Mouse (Mus musculus) limb, embryonic 14.5 days (tissue): ENCODE measurements around the gene Adora2a. TPM values are rescaled to one million over a fixed set of nuclear protein-coding genes. Genes with fewer than 3 reads are reported as not detected.

Source experiments
- ATAC-seq: fragments of 200-750 bp; cut with Nextera tagmentation; 2 replicates; pipeline ENCODE4 v1.8.0; 2017; ENCODE audit warnings: low read depth, moderate number of reproducible peaks, moderate TSS enrichment; ENCODE audit not compliant: low FRiP score
- DNase-seq: peaks from one replicate; pipeline ENCODE4 v3.0.0-alpha.2; 2015; ENCODE audit warnings: low spot score
- H3K27ac ChIP-seq: fragments of 300-500 bp; sonication (generic); replicated peaks from 2 replicates; pipeline ENCODE4 v1.5.1; 2014; ENCODE audit warnings: low read depth, mild to moderate bottlenecking, low read length, moderate library complexity, mixed read lengths
- H3K27me3 ChIP-seq: fragments of 300-500 bp; sonication (generic); 2 replicates; pipeline ENCODE4 v1.6.1; 2014; ENCODE audit warnings: low read length, mixed read lengths; ENCODE audit not compliant: control insufficient read depth, insufficient read depth
- H3K36me3 ChIP-seq: fragments of 300-500 bp; sonication (generic); 2 replicates; pipeline ENCODE4 v1.6.1; 2014; ENCODE audit warnings: mild to moderate bottlenecking, low read length, moderate library complexity, mixed read lengths; ENCODE audit not compliant: control insufficient read depth, insufficient read depth
- H3K4me1 ChIP-seq: fragments of 300-500 bp; sonication (generic); 2 replicates; pipeline ENCODE4 v1.6.1; 2014; ENCODE audit warnings: antibody characterized with exemption, low read length, mixed read lengths; ENCODE audit not compliant: control insufficient read depth, insufficient read depth
- H3K4me2 ChIP-seq: fragments of 300-500 bp; sonication (generic); replicated peaks from 2 replicates; pipeline ENCODE4 v1.6.1; 2014; ENCODE audit warnings: low read depth, mild to moderate bottlenecking, low read length, moderate library complexity; ENCODE audit not compliant: severe bottlenecking
- H3K4me3 ChIP-seq: fragments of 300-500 bp; sonication (generic); replicated peaks from 2 replicates; pipeline ENCODE4 v1.5.1; 2014; ENCODE audit warnings: low read length
- H3K9ac ChIP-seq: fragments of 300-500 bp; sonication (generic); 2 replicates; pipeline ENCODE4 v1.6.1; 2014; ENCODE audit warnings: mild to moderate bottlenecking, low read depth, low read length, moderate library complexity; ENCODE audit not compliant: severe bottlenecking
- H3K9me3 ChIP-seq: fragments of 300-500 bp; sonication (generic); 2 replicates; pipeline ENCODE4 v1.6.1; 2016; ENCODE audit warnings: low read length; ENCODE audit not compliant: control insufficient read depth
- POLR2A ChIP-seq: fragments of 200-500 bp; IDR thresholded peaks from 2 replicates; pipeline ENCODE4 v1.8.0; 2012; ENCODE audit warnings: inconsistent platforms, mild to moderate bottlenecking, moderate library complexity, borderline replicate concordance; ENCODE audit not compliant: insufficient read depth, insufficient read length; ENCODE audit errors: extremely low read depth
- WGBS: fragments of 180-500 bp; shearing (Covaris S2); extraction: QIAGEN DNeasy Blood & Tissue Kit; methylation state at CpG from one replicate; pipeline ENCODE4 v1.1.7; 2014; 5-methylcytosine and 5-hydroxymethylcytosine counted together
- polyA plus RNA-seq, 2 experiments: library from polyadenylated mRNA; depleted of rRNA in 1 of 2; stranded (reverse) in 1 of 2; unstranded in 1 of 2; fragments of >200 nt; fragmentation: Nextera tagmentation in 1 of 2; extraction: Ambion mirVana in 1 of 2; gene quantifications; 2 replicates each; pipeline versions ENCODE4 v1.2.1 to v1.2.3; 2012 to 2014

The Adora2a gene
- polyA plus RNA-seq, 2 experiments = 4.2 to 4.7 TPM

DNA sequence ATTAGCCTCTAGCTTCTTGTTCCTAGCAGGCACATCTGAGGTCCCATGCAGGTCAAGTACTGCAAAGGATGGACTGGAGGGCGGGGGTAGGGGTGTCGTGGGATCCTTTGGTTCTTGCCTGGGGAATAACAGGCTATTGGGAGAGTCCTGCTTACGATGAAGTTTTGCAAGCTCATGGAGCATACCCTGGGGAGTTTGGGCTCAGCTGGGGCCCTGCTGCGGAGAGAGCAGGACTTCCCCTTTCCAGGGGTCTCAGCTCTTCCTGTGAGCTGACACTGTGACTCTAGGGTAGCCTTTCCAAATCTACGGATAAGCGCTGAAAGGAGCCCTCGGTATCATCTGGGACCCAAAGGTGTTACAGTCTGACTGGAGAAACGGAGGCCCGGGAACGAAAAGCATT is 7.7 kb downstream of the Adora2a start:
- whole genome bisulfite sequencing = 67% methylated on average over 10 of the region's 10 CpGs
- DNase-seq (no peak), ATAC-seq (no peak)
- no peak for TF ChIP-seq POLR2A
- H3K36me3 ChIP-seq = no peaks in the 10 kb centered on the region
- H3K4me3 ChIP-seq = no peak overlapping the region
- H3K4me1 ChIP-seq = no peaks in the 10 kb centered on the region
- no peaks in the 10 kb centered on the region for H3K9me3 ChIP-seq
- H3K4me2 ChIP-seq = no peak overlapping the region
- no peaks in the 10 kb centered on the region for H3K27me3 ChIP-seq
- H3K27ac ChIP-seq = no peak overlapping the region
- H3K9ac ChIP-seq = no peak overlapping the region

GRCm38 (mm10) chr10:75325821-75326220 is 9.1 kb downstream of the Adora2a start:
- WGBS = 93% methylated on average over 20 of the region's 23 CpGs
- Histone ChIP-seq H3K9me3 (no peaks in the 10 kb centered on the region), H3K4me1 (no peaks in the 10 kb centered on the region), H3K4me2 (no peak overlapping the region), H3K27me3 (no peaks in the 10 kb centered on the region), H3K27ac (no peak overlapping the region), H3K9ac (no peak overlapping the region), H3K4me3 (no peak overlapping the region), H3K36me3 (no peaks in the 10 kb centered on the region)
- ATAC-seq (no peak), DNase-seq (no peak)
- TF ChIP-seq POLR2A = no peak

- no peaks in the 10 kb centered on the region for H3K27me3 ChIP-seq
- ATAC-seq (no peak), DNase-seq (peak; percentile 44)
- TF ChIP-seq POLR2A = no peak
- no peaks in the 10 kb centered on the region for H3K9me3 ChIP-seq
- H3K4me1 ChIP-seq = no peaks in the 10 kb centered on the region
- H3K36me3 ChIP-seq = no peaks in the 10 kb centered on the region
- no peak overlapping the region for H3K4me3 ChIP-seq
- H3K9ac ChIP-seq = no peak overlapping the region
- WGBS = 74% methylated on average over 3 of the region's 3 CpGs
- no peak overlapping the region for H3K27ac ChIP-seq
- H3K4me2 ChIP-seq = no peak overlapping the region
Measured at GRCm38 (mm10) chr10:75326553-75326952, 9.9 kb downstream of the Adora2a start.

DNA sequence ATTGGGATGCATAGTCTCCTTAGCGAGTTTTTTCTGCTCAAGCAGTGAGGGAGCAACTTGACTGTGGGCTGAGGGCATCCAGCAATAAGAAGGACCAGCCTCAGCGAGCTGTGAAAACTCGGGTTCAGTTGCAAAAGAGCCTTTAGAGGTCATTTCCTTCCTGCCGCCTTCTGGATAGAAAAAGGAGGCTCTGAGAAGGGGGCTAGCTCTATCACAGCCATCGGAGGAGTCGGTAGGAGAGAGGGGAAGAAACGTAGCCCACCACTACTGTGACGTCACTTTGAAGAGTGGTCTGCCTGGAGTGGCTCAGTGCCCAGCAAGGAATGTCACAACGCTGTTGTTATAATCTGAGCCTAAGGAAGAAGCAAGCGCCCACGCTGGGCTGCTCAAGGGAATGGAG is 10.4 kb downstream of the Adora2a start:
- Histone ChIP-seq H3K36me3 (no peaks in the 10 kb centered on the region), H3K4me2 (no peak overlapping the region), H3K9ac (no peak overlapping the region), H3K27ac (no peak overlapping the region), H3K4me1 (no peaks in the 10 kb centered on the region), H3K4me3 (no peak overlapping the region), H3K9me3 (no peaks in the 10 kb centered on the region), H3K27me3 (no peaks in the 10 kb centered on the region)
- ATAC-seq (no peak), DNase-seq (no peak)
- no peak for TF ChIP-seq POLR2A
- WGBS = 71% methylated on average over 11 of the region's 11 CpGs

DNA sequence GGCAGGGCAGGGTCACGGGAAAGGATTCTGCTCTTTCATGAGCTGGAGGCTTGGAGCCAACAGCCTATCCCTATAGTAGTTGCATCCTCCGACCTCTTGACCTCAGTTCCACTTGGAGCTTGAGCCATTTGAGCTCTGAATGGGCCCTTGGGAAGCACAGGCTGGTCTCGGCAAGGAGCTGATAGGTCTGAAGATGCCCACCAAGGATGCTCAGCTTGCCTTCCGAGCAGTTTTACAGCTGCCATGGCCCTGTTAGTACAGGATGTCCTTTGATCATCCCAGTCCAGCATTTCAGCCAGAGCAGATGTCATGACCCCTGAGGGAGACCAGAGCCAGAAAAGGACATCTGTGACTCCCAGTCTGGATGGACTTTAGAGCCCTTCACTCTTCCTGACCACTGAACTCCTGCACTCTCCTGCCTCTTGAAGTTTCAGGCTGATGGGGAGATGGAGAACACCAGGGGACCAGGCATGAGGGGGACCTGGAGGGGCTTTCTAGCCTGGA is 11.6 kb downstream of the Adora2a start:
- no peak overlapping the region for H3K9ac ChIP-seq
- H3K36me3 ChIP-seq = no peaks in the 10 kb centered on the region
- 26% methylated on average over 4 of the region's 4 CpGs for WGBS
- no peak overlapping the region for H3K4me3 ChIP-seq
- no peaks in the 10 kb centered on the region for H3K27me3 ChIP-seq
- H3K27ac ChIP-seq = no peak overlapping the region
- no peaks in the 10 kb centered on the region for H3K9me3 ChIP-seq
- TF ChIP-seq POLR2A = no peak
- ATAC-seq (no peak), DNase-seq (no peak)
- H3K4me2 ChIP-seq = no peak overlapping the region
- no peaks in the 10 kb centered on the region for H3K4me1 ChIP-seq

DNA sequence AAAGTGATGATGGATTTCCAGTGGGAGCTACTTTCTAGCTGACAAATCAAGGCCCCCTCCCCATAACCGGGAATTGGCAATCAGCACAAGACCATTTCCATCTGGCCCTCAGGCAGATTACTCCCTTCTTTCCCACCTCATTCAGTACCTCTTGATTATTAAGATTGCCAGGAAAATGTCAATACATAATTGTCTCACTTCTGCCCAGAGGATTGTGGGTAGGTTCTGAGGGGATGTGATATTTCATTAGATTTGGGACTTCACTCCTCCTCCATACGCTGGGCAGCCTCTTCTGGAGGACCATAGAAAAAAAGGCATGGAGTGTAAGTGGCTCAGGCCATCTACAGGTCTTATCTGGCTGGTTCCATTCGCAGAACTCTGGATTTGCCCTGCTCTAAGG is 15.6 kb downstream of the Adora2a start:
- Histone ChIP-seq H3K4me2 (no peak overlapping the region), H3K9me3 (no peaks in the 10 kb centered on the region), H3K9ac (no peak overlapping the region), H3K4me1 (no peaks in the 10 kb centered on the region), H3K36me3 (no peaks in the 10 kb centered on the region), H3K27me3 (no peaks in the 10 kb centered on the region), H3K4me3 (no peak overlapping the region), H3K27ac (no peak overlapping the region)
- ATAC-seq (no peak), DNase-seq (no peak)
- 84% methylated on average over 3 of the region's 3 CpGs for WGBS
- no peak for TF ChIP-seq POLR2A
